Mouse (Mus musculus): ENCODE data around the gene Klf12. TPM values are rescaled to one million over a fixed set of nuclear protein-coding genes. Genes with fewer than 3 reads are reported as not detected.

The Klf12 gene
- polyA plus RNA-seq, 1 experiment: not detected

DNA sequence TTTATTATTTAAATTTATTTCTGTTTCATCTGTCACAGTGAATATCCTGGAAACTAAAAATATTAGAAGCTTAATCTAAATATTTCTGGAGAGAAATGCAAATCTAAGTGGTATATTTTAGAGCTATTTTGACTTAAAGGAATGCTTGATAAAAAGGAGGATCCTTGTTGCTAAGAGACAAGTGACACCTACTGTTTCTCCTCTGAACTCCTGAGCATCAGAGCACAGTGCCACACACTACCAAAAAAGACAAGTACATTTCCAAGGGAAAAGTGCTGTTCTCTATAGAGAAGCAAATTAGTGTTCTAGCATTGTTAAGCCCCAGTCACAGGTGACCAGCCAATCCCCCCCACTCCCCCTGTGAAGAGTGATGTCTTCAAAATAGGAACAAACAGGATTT, 127.8 kb downstream of the Klf12 start:
- no peak for TF ChIP-seq POLR2A (IDR thresholded peaks at IDR 0.05; ENCODE audit: borderline replicate concordance, control insufficient read depth, low read depth, low read length)
- TF ChIP-seq CTCF (IDR thresholded peaks at IDR 0.05; ENCODE audit: control insufficient read depth, insufficient read depth, low read length): no peak
- Histone ChIP-seq H3K4me3 (replicated peaks; ENCODE audit: control insufficient read depth, low read depth, low read length) (no peak overlapping the region), H3K4me1 (ENCODE audit: control insufficient read depth, insufficient read depth, low read length) (no peaks in the 10 kb centered on the region), H3K27ac (ENCODE audit: control insufficient read depth, insufficient read depth, low read depth, low read length, poor library complexity) (no peak overlapping the region)

DNA sequence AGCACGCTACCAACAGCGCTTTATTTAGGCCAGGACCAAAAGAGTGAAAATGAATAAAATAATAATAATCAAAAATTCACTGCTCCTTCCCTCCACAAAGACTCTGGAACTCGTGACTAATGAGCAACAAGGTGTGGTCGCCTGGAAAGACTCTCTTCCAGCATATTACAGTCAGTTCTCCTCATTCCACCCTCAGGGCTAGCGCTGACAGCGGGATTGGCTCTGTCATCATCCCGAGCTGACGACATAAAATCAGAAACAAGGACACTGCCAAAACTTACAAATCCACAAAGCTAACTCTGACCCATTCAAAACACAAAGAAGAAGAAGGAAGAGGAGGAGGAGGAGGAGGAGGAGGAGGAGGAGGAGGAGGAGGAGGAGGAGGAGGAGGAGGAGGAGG, 136.8 kb downstream of the Klf12 start:
- TF ChIP-seq CTCF (IDR thresholded peaks at IDR 0.05; ENCODE audit: control insufficient read depth, insufficient read depth, low read length): no peak
- no peak for TF ChIP-seq POLR2A (IDR thresholded peaks at IDR 0.05; ENCODE audit: borderline replicate concordance, control insufficient read depth, low read depth, low read length)
- whole genome bisulfite sequencing: 78% methylated on average over 8 of the region's 8 CpGs
- Histone ChIP-seq H3K4me1 (ENCODE audit: control insufficient read depth, insufficient read depth, low read length) (no peaks in the 10 kb centered on the region), H3K27ac (ENCODE audit: control insufficient read depth, insufficient read depth, low read depth, low read length, poor library complexity) (no peak overlapping the region), H3K4me3 (replicated peaks; ENCODE audit: control insufficient read depth, low read depth, low read length) (no peak overlapping the region)

DNA sequence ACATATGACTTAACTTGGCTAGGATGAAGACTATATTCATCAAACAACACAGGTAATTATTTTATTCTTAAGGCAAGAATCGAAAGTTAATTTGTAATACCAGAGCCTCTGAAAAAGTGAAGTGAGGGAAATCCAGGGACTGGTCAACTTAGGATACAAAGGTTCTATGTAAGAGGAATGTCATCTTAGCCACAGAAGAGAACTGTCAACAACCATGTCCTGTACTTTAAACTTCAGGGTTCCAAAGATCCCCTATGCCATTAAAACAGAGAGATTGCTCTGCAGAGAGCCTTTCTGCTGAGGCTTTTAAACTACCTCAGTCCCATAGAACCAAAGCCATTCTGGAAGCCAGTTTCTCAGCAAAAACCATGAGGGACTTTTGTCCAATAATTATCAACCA, 144.1 kb downstream of the Klf12 start:
- H3K4me1 ChIP-seq (ENCODE audit: control insufficient read depth, insufficient read depth, low read length): no peaks in the 10 kb centered on the region
- no peak overlapping the region for H3K4me3 ChIP-seq (replicated peaks; ENCODE audit: control insufficient read depth, low read depth, low read length)
- 75% methylated on average over 1 of the region's 1 CpGs for WGBS
- TF ChIP-seq POLR2A (IDR thresholded peaks at IDR 0.05; ENCODE audit: borderline replicate concordance, control insufficient read depth, low read depth, low read length) (no peak), CTCF (IDR thresholded peaks at IDR 0.05; ENCODE audit: control insufficient read depth, insufficient read depth, low read length) (no peak)
- no peak overlapping the region for H3K27ac ChIP-seq (ENCODE audit: control insufficient read depth, insufficient read depth, low read depth, low read length, poor library complexity)

DNA sequence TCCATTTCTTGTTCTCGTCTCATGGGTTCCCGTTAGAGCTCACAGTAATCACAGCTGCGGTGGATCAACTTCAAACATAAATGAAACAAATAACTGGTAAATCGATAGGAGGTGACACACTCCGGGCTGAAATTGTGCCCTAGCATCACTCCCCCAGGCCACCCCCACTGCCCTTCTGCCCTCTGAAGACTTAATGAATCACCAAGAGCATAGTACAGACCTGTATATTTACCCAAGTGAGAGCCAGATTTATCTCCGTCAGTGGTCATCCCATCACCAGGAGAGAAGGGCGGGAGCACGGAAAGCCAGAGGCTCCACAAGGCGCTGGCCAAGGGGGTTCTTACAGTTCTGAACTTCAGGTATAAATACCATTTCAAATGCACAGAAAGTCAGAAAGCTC, 150.2 kb downstream of the Klf12 start:
- 85% methylated on average over 9 of the region's 9 CpGs for WGBS
- no peak overlapping the region for H3K4me3 ChIP-seq (replicated peaks; ENCODE audit: control insufficient read depth, low read depth, low read length)
- no peak for TF ChIP-seq POLR2A (IDR thresholded peaks at IDR 0.05; ENCODE audit: borderline replicate concordance, control insufficient read depth, low read depth, low read length)
- TF ChIP-seq CTCF (IDR thresholded peaks at IDR 0.05; ENCODE audit: control insufficient read depth, insufficient read depth, low read length): no peak
- H3K4me1 ChIP-seq (ENCODE audit: control insufficient read depth, insufficient read depth, low read length): no peaks in the 10 kb centered on the region
- no peak overlapping the region for H3K27ac ChIP-seq (ENCODE audit: control insufficient read depth, insufficient read depth, low read depth, low read length, poor library complexity)

DNA sequence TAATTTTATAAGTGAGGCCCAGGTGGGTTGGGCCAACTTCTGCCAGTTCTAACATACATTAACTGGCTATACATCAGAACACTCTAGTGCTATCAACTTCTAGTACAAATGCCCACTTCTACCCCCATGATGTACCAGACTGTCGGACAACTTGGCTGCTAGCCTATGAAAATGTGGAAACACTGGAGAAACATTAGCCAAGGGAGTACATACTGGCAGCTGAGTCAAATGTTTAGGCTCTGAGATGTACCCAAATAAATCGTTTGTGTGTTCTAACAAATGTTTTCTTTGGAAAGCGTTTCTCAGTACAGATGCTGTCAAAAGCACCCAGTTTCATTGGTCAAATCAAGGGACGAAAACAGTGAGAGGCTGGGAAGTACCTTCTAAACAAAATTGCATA, 152.0 kb downstream of the Klf12 start:
- TF ChIP-seq CTCF (IDR thresholded peaks at IDR 0.05; ENCODE audit: control insufficient read depth, insufficient read depth, low read length): no peak
- TF ChIP-seq POLR2A (IDR thresholded peaks at IDR 0.05; ENCODE audit: borderline replicate concordance, control insufficient read depth, low read depth, low read length): no peak
- no peak overlapping the region for H3K27ac ChIP-seq (ENCODE audit: control insufficient read depth, insufficient read depth, low read depth, low read length, poor library complexity)
- no peaks in the 10 kb centered on the region for H3K4me1 ChIP-seq (ENCODE audit: control insufficient read depth, insufficient read depth, low read length)
- H3K4me3 ChIP-seq (replicated peaks; ENCODE audit: control insufficient read depth, low read depth, low read length): no peak overlapping the region
- 79% methylated on average over 4 of the region's 4 CpGs for WGBS

DNA sequence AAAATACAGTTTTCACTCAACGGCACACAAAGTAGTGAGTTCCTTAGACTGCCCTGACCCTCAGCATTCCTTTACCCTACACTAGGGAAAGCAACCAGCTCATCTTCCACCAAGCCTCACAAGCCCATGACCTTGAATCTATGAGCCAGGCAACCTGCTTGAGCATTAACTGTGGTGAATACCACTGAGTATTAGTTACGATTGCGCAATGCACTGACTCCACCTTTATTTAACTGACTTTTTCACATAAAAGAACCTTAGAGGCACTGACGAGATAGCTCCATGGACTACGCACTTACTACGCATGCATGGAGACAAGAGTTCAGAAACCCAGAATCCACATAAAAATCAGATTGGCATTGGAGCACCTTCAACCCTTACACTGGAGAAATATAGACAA, 158.4 kb downstream of the Klf12 start:
- H3K4me1 ChIP-seq (ENCODE audit: control insufficient read depth, insufficient read depth, low read length): no peaks in the 10 kb centered on the region
- H3K27ac ChIP-seq (ENCODE audit: control insufficient read depth, insufficient read depth, low read depth, low read length, poor library complexity): no peak overlapping the region
- H3K4me3 ChIP-seq (replicated peaks; ENCODE audit: control insufficient read depth, low read depth, low read length): no peak overlapping the region
- no peak for TF ChIP-seq CTCF (IDR thresholded peaks at IDR 0.05; ENCODE audit: control insufficient read depth, insufficient read depth, low read length)
- TF ChIP-seq POLR2A (IDR thresholded peaks at IDR 0.05; ENCODE audit: borderline replicate concordance, control insufficient read depth, low read depth, low read length): no peak
- WGBS: 86% methylated on average over 6 of the region's 6 CpGs

DNA sequence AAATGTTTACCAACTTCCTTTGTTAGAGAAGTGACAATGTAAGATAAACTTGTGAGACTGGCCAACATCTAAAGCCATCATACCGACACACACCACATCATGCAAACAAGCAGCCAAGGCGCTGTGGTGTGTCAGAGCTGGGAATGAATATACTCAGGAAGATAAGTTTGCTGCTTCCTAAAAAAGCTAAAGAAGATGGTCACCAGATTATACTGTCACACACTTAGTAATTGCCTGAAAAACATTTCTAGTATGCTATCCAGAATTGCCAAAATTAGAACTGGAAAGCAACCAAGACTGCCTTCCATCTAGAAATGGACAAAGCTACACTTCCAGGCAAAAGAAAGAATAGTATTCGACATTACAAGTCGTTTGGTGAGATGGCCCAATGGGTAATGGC, 163.4 kb downstream of the Klf12 start:
- Histone ChIP-seq H3K27ac (ENCODE audit: control insufficient read depth, insufficient read depth, low read depth, low read length, poor library complexity) (no peak overlapping the region), H3K4me1 (ENCODE audit: control insufficient read depth, insufficient read depth, low read length) (no peaks in the 10 kb centered on the region), H3K4me3 (replicated peaks; ENCODE audit: control insufficient read depth, low read depth, low read length) (no peak overlapping the region)
- TF ChIP-seq CTCF (IDR thresholded peaks at IDR 0.05; ENCODE audit: control insufficient read depth, insufficient read depth, low read length) (no peak), POLR2A (IDR thresholded peaks at IDR 0.05; ENCODE audit: borderline replicate concordance, control insufficient read depth, low read depth, low read length) (no peak)
- 82% methylated on average over 4 of the region's 4 CpGs for WGBS

DNA sequence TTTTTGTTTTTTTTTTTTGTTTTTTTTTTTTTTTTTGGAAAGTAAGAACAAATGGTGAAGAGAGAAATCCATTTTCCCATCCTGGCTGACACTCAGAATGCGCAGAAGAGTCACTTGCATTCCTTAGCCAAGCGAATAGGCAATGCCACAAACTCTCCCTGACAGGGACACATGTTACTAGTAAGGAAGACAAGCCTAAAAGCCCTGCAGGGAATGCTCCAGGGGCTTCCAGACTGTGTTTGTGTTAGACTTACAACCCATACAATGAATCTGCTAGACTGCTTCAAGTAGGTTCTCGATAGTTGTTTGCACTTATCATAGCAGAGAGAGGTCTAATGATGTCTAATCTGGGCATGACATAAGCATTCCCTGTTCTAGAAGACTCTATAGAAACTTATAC, 164.6 kb downstream of the Klf12 start:
- 76% methylated on average over 3 of the region's 3 CpGs for WGBS
- no peak overlapping the region for H3K27ac ChIP-seq (ENCODE audit: control insufficient read depth, insufficient read depth, low read depth, low read length, poor library complexity)
- no peaks in the 10 kb centered on the region for H3K4me1 ChIP-seq (ENCODE audit: control insufficient read depth, insufficient read depth, low read length)
- no peak overlapping the region for H3K4me3 ChIP-seq (replicated peaks; ENCODE audit: control insufficient read depth, low read depth, low read length)
- TF ChIP-seq POLR2A (IDR thresholded peaks at IDR 0.05; ENCODE audit: borderline replicate concordance, control insufficient read depth, low read depth, low read length) (no peak), CTCF (IDR thresholded peaks at IDR 0.05; ENCODE audit: control insufficient read depth, insufficient read depth, low read length) (no peak)

DNA sequence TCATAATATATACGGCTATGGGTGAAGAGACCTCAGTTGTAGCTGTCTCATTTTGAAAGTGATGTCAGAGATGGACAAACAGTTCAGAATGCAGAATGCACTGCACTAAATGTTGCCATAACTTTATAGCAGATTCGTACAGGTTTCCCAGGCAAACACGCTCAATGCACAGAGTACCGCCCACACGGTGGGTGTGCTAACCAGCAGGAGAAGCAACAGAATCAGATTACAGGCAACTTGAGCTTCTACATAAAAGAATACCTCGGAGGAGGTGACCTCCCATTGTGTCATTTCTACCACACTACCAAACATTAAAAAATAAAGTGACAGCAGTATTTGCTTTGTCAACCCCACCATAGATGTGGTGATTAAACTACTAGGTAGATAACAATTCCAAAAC, 171.1 kb downstream of the Klf12 start:
- 84% methylated on average over 6 of the region's 6 CpGs for WGBS
- Histone ChIP-seq H3K4me1 (ENCODE audit: control insufficient read depth, insufficient read depth, low read length) (no peaks in the 10 kb centered on the region), H3K4me3 (replicated peaks; ENCODE audit: control insufficient read depth, low read depth, low read length) (no peak overlapping the region), H3K27ac (ENCODE audit: control insufficient read depth, insufficient read depth, low read depth, low read length, poor library complexity) (no peak overlapping the region)
- TF ChIP-seq CTCF (IDR thresholded peaks at IDR 0.05; ENCODE audit: control insufficient read depth, insufficient read depth, low read length): no peak
- no peak for TF ChIP-seq POLR2A (IDR thresholded peaks at IDR 0.05; ENCODE audit: borderline replicate concordance, control insufficient read depth, low read depth, low read length)
